Mouse (Mus musculus) kidney, adult 2 months (tissue): ENCODE data around the gene Erbin.

Experiments
- CTCF ChIP-seq: fragments of 200-500 bp; conservative IDR thresholded peaks from 2 replicates; pipeline ENCODE4 v1.5.1; 2011; ENCODE audit warnings: low read depth, mild to moderate bottlenecking, control low read depth, low read length, moderate library complexity, mixed read lengths; ENCODE audit not compliant: insufficient read depth, insufficient read length
- POLR2A ChIP-seq: fragments of 200-500 bp; IDR thresholded peaks from one replicate; pipeline ENCODE4 v1.6.1; 2011; ENCODE audit warnings: low read depth, low read length, control low read depth

- TF ChIP-seq CTCF: no peak
- no peak for TF ChIP-seq POLR2A
These were observed 46.4 kb upstream of the Erbin start for GRCm38 (mm10) chr13:103966696-103967215.
